Mouse (Mus musculus) hindbrain, embryonic 13.5 days (tissue): Measurements from ENCODE around the gene Slc3a1. TPM values are rescaled to one million over a fixed set of nuclear protein-coding genes. Genes with fewer than 3 reads are reported as not detected.

Experiments
- ATAC-seq: fragments of 200-750 bp; cut with Nextera tagmentation; 2 replicates; pipeline ENCODE4 v1.8.0; 2017; ENCODE audit warnings: moderate TSS enrichment; ENCODE audit not compliant: low FRiP score
- H3K27ac ChIP-seq: fragments of 300-500 bp; sonication (generic); 2 replicates; pipeline ENCODE4 v1.5.1; 2015; ENCODE audit warnings: inconsistent platforms, mild to moderate bottlenecking, moderate library complexity
- H3K27me3 ChIP-seq: fragments of 300-500 bp; sonication (generic); 2 replicates; pipeline ENCODE4 v1.6.1; 2015; ENCODE audit warnings: mild to moderate bottlenecking, inconsistent platforms
- H3K36me3 ChIP-seq: fragments of 300-500 bp; sonication (generic); 2 replicates; pipeline ENCODE4 v1.6.1; 2015; ENCODE audit warnings: mild to moderate bottlenecking, inconsistent platforms
- H3K4me1 ChIP-seq: fragments of 300-500 bp; sonication (generic); replicated peaks from 2 replicates; pipeline ENCODE4 v1.6.1; 2015; ENCODE audit warnings: inconsistent platforms
- H3K4me2 ChIP-seq: fragments of 300-500 bp; sonication (generic); 2 replicates; pipeline ENCODE4 v1.6.1; 2015; ENCODE audit warnings: inconsistent platforms, mild to moderate bottlenecking, moderate library complexity
- H3K4me3 ChIP-seq: fragments of 300-500 bp; sonication (generic); 2 replicates; pipeline ENCODE4 v1.5.1; 2015; ENCODE audit warnings: mild to moderate bottlenecking, inconsistent platforms
- H3K9ac ChIP-seq: fragments of 300-500 bp; sonication (generic); 2 replicates; pipeline ENCODE4 v1.6.1; 2015; ENCODE audit warnings: mild to moderate bottlenecking, inconsistent platforms
- H3K9me3 ChIP-seq: fragments of 300-500 bp; sonication (generic); 2 replicates; pipeline ENCODE4 v1.6.1; 2016; ENCODE audit warnings: inconsistent platforms
- WGBS: fragments of 180-500 bp; shearing (Covaris S2); methylation state at CpG from one replicate; pipeline ENCODE4 v1.1.7; 2015; 5-methylcytosine and 5-hydroxymethylcytosine counted together
- polyA plus RNA-seq: library from polyadenylated mRNA; unstranded; fragments of >200 nt; fragmentation: Nextera tagmentation; extraction: Ambion mirVana; gene quantifications from 2 replicates; pipeline ENCODE4 v1.2.1, GENCODE M21; 2015

The Slc3a1 gene
- polyA plus RNA-seq, 1 experiment from 2014 or later: 0.32 TPM

GRCm38 (mm10) chr17:85096396-85096795 is 68.2 kb downstream of the Slc3a1 start:
- H3K36me3 ChIP-seq: peaks cover 35% of the 10 kb centered on the region
- no peaks in the 10 kb centered on the region for H3K27me3 ChIP-seq
- peaks cover 16% of the 10 kb centered on the region; the same call in 1 of the 2 replicates for H3K9me3 ChIP-seq
- H3K9ac ChIP-seq: no peak overlapping the region
- H3K27ac ChIP-seq: no peak overlapping the region
- no peak for ATAC-seq
- no peak overlapping the region for H3K4me3 ChIP-seq
- WGBS: 94% methylated on average over 3 of the region's 3 CpGs
- peaks cover 1% of the 10 kb centered on the region for H3K4me1 ChIP-seq
- no peak overlapping the region for H3K4me2 ChIP-seq

- peaks cover 16% of the 10 kb centered on the region; the same call in 1 of the 2 replicates for H3K9me3 ChIP-seq
- no peak for ATAC-seq
- no peak overlapping the region for H3K4me3 ChIP-seq
- H3K4me2 ChIP-seq: no peak overlapping the region
- H3K4me1 ChIP-seq: 0 out of 2 replicates have a peak, but pooled peaks cover 3% of the 10 kb centered on the region
- 96% methylated on average over 7 of the region's 7 CpGs for WGBS
- H3K27ac ChIP-seq: no peak overlapping the region
- peaks cover 35% of the 10 kb centered on the region for H3K36me3 ChIP-seq
- no peak overlapping the region for H3K9ac ChIP-seq
- H3K27me3 ChIP-seq: no peaks in the 10 kb centered on the region
Observed at GRCm38 (mm10) chr17:85098677-85099323, 70.6 kb downstream of the Slc3a1 start.

- Histone ChIP-seq H3K36me3 (peaks cover 35% of the 10 kb centered on the region), H3K4me1 (0 out of 2 replicates have a peak, but pooled peaks cover 3% of the 10 kb centered on the region), H3K9me3 (peaks cover 16% of the 10 kb centered on the region; the same call in 1 of the 2 replicates), H3K4me3 (no peak overlapping the region), H3K27me3 (no peaks in the 10 kb centered on the region), H3K27ac (no peak overlapping the region), H3K4me2 (no peak overlapping the region), H3K9ac (no peak overlapping the region)
- ATAC-seq: no peak
- 90% methylated on average over 3 of the region's 3 CpGs for WGBS
Observed at GRCm38 (mm10) chr17:85100232-85100631, 72.1 kb downstream of the Slc3a1 start.

- ATAC-seq: no peak
- H3K4me3 ChIP-seq: no peak overlapping the region
- 28% methylated on average over 7 of the region's 7 CpGs for WGBS
- H3K27me3 ChIP-seq: no peaks in the 10 kb centered on the region
- H3K9ac ChIP-seq: no peak overlapping the region
- no peak overlapping the region for H3K4me2 ChIP-seq
- H3K9me3 ChIP-seq: peaks cover 16% of the 10 kb centered on the region; the same call in 1 of the 2 replicates
- H3K4me1 ChIP-seq: 0 out of 2 replicates have a peak, but pooled peaks cover 3% of the 10 kb centered on the region
- H3K27ac ChIP-seq: no peak overlapping the region
- H3K36me3 ChIP-seq: peaks cover 32% of the 10 kb centered on the region
Observed at GRCm38 (mm10) chr17:85101751-85102150, 73.6 kb downstream of the Slc3a1 start.

GRCm38 (mm10) chr17:85103310-85103709 is 75.1 kb downstream of the Slc3a1 start:
- H3K27ac ChIP-seq: no peak overlapping the region
- H3K9ac ChIP-seq: no peak overlapping the region
- no peak for ATAC-seq
- no peaks in the 10 kb centered on the region for H3K27me3 ChIP-seq
- H3K4me1 ChIP-seq: 0 out of 2 replicates have a peak, but pooled peaks cover 3% of the 10 kb centered on the region
- 35% methylated on average over 2 of the region's 2 CpGs for WGBS
- H3K4me2 ChIP-seq: no peak overlapping the region
- no peak overlapping the region for H3K4me3 ChIP-seq
- peaks cover 10% of the 10 kb centered on the region; the same call in 1 of the 2 replicates for H3K9me3 ChIP-seq
- H3K36me3 ChIP-seq: peaks cover 18% of the 10 kb centered on the region

GRCm38 (mm10) chr17:85110640-85111039 is 82.5 kb downstream of the Slc3a1 start:
- no peaks in the 10 kb centered on the region for H3K9me3 ChIP-seq
- no peaks in the 10 kb centered on the region for H3K27me3 ChIP-seq
- no peak overlapping the region for H3K27ac ChIP-seq
- ATAC-seq: no peak
- H3K4me1 ChIP-seq: no peaks in the 10 kb centered on the region
- WGBS: 93% methylated on average over 1 of the region's 1 CpGs
- no peak overlapping the region for H3K9ac ChIP-seq
- H3K36me3 ChIP-seq: 0 out of 2 replicates have a peak, but pooled peaks cover 5% of the 10 kb centered on the region
- H3K4me3 ChIP-seq: no peak overlapping the region
- H3K4me2 ChIP-seq: no peak overlapping the region

GRCm38 (mm10) chr17:85113441-85113840 is 85.3 kb downstream of the Slc3a1 start:
- Histone ChIP-seq H3K36me3 (0 out of 2 replicates have a peak, but pooled peaks cover 5% of the 10 kb centered on the region), H3K4me2 (no peak overlapping the region), H3K9ac (no peak overlapping the region), H3K4me3 (no peak overlapping the region), H3K9me3 (no peaks in the 10 kb centered on the region), H3K27ac (no peak overlapping the region), H3K4me1 (no peaks in the 10 kb centered on the region), H3K27me3 (0 out of 2 replicates have a peak, but pooled peaks cover 4% of the 10 kb centered on the region)
- WGBS: 89% methylated on average over 8 of the region's 8 CpGs
- ATAC-seq: no peak

Other genes with a start within 250 kb of the Slc3a1 start
- gene Lrpprc, start 237.6 kb upstream of the Slc3a1 start, polyA plus RNA-seq: 42.0 and 43.1 TPM in 2 replicates
- gene Ppm1b, start 71.6 kb upstream of the Slc3a1 start, polyA plus RNA-seq: 89.6 and 97.2 TPM in 2 replicates
- gene Prepl, start 61.9 kb downstream of the Slc3a1 start, polyA plus RNA-seq: 83.0 and 83.1 TPM in 2 replicates
- 18.3 and 18.7 TPM in 2 replicates for gene Camkmt, start 62.2 kb downstream of the Slc3a1 start, polyA plus RNA-seq